Mouse (Mus musculus): Measurements from ENCODE around the gene Elf2.

Gene Elf2

DNA sequence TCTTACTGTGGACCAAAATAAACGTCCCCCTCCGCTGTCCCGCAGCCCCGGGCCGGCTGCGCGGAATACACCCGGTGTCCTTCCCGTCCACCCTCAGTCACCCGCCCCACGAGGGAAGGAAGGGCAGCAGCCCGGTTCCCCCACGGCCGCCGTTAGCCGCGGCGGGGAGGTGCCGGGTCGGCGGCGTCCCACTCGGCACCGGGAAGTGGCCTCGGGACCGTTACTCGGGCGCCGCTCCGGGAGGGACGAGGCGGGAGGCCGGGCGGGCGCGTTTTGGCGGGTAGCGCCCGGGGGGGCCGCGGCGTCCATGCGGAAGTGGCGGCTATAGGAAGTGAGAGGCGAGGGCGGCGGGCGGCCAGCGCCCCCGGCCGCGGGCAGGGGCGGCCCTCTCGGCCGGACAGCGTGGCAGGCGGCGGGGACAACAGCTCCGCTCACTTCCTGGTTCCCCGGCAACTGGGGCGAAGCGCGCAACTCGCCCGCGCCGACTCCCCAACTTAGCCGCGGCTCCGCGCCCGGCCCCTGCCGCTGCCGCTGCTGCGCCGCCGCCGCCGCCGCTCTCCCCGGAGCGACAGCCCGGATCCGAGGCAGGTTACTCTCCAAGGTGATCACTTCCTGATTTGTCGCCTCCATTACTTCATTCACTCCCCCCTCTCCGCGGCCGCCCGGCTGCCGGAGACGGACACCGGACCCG, 63.9 kb downstream of the Elf2 start:
- no peak for DNase-seq

DNA sequence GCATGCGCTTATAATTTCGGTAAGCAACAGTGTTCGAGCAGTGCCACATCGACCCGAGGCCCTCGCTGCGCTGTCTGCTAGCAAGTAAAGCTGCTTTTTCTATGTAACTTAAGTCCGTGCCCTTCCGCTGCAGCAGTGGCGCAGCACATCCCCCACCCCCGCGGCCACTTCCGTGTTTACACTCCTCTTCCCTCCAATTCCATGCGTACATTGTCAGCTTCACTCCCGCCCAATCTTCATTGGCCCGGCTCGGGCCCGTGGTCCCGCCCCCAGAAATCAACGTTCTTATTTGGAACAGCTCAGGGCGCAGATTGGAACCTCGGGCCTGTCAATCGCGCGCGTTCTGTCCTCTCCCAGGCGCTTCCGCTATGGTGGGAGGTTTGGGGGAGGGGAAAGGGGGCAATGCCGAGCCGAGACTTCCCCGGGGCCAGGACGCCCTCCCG, 64.5 kb downstream of the Elf2 start:
- DNase-seq = peak; percentile 100

DNA sequence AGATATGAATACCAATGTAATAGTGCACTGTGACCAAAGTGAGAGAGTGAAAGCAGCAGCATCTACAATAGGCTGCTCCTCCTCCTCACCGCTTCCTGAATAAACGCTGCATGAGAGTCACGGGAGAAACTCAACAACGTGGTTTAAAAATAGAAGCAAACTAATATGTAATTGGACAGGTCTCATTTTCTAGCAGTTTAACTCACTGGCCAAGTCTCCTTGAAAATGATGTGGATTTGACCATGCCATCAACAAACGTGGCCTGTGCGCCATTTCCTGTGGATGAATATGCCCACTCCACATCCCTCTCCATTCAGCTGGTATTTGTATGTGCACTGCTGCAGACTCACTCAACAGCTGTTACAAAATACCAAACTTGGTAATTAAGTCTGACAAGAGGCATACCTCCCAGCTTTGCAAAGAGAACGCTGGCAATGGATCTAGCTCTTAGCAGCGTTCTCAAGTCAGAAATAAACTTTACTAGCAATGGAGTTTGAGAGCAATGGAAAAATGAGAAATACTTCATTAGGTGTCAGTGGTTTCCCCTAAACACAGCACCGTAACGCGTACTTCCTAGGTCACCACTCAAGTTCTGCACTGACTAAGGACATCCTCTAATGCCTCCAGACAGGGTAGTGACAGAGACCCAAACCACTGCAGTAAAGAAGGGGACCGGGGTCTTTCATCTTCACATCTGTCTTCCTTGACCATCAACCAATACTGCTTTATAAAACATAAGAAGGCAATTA, 70.2 kb downstream of the Elf2 start:
- peak; percentile 89 for DNase-seq

DNA sequence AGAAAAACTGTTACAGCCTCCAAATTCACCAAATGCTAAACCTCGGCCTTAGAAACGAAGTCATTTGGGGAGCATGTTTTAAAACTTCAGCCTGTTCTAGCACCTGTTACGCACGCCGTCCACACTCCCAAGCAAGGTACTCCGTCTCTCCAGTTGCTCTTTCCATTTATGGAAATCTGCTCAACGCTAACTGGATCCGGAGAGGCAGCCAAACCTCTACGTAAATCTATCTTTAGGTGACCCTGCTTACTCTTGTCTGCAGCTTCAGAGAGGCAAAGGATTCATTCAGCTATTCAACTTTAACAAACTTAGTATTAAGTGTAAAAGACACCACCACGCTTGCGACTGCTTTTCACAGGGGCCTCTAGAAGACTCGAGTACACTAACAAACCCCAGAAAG, 72.0 kb downstream of the Elf2 start:
- peak; percentile 95 for DNase-seq

DNA sequence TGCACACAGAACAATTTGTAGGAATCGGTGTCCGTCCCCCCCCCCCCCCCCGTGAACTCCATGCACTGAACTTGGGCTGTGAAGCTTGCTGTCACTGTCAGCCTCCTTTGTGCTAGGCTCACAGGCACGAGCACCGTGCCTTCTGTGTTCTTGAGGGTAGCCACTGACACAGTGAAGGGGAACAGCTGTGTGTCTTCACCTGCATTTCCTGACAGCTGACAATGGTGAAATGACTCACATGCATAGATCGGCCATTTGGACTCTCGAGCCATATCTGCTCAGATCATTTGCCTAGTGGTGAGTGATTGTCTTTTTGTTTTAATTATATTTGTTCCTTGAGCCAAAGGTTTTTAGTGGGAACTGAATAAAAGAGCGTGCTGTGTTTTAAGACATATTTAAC, 77.5 kb downstream of the Elf2 start:
- DNase-seq = no peak

DNA sequence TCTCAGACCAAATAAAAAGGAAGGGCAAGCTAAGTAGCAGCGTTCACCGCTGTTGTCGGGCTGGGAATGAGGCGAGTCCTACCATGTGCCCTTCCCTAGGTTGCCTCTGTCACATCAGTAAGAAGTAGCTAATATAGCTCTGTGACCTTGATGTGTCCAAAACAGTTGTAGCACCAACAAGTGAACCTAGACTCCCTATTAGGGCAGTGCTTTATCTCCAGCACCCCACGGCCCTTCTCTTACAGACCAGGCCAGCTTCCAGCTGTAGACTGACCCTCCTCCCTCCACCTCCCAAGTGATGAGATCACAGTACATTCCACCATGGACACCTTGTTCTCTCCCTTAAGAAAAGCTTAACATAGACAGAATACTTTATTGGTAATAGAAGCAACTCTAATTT, 82.4 kb downstream of the Elf2 start:
- peak; percentile 91 for DNase-seq

DNA sequence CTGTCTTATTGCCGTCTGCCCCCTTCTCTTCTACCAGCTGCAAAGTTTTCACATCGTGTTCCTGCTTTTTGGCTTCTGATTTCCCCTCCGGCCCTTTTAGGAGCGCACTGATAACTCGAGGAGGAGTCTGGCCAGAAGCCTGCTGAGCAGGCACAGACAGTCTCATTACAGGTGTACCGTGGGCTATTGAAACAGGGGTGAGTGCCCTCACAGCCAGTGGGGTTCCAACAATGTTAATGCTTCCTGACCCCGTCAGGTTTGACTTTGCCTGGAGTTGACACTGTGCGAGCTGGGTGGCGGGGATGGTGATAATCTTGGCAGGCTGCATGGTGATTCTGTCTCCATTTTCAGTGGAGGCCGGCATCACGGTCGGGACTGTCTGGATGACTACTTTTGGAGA, 84.0 kb downstream of the Elf2 start:
- peak; percentile 95 for DNase-seq

DNA sequence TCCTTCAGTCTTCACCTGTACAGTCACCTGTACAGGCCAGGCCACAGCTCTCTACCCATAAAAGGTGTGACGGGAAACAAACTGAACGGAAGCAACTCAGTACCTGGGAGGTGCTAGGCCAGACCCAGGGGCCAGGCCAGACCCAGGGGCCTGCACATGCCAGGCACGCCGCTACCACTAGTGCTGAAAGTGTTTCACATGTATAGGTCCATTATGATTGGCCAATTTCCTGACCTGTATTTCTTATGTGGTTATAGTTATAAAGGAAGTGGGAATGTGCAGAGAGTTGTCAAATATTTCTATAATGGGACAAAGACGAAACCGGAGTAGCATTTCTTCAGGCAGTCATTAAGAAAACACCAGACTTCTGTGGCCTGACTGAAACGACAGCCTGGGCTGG, 85.7 kb downstream of the Elf2 start:
- no peak for DNase-seq

DNA sequence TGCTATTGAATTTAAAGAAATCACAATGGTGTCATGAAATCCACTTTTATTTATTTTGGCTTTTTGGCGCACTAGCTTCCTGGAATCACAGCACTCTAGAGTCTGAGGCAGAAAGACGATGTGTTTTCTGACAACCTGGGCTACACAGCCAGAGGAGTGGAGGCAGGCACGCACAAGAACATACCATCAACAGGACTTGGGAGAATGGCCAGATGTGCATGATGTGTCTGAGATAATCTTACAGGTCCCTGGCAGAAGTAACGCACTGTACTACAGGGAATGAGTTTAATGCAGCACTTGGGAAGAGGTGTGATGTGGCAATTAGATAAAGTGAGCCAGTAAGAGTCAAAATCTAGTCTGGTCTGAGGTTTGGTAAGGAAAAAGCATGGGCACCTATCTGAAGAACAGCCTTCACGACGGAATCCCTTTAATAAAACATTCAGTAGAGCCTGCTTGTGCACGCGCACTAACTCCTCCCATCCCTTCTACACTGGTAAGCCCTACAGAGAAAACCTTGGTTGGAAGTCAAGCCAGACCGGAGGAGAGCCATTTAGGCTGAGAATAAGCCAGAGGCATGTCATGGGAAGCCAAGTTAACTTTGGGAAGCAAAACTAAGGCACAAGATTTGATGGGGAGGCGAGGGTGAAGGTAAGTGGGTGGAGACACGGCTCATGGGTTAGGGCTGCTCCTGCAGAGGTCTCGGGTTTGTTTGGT, 87.6 kb downstream of the Elf2 start:
- peak; percentile 76 for DNase-seq

DNA sequence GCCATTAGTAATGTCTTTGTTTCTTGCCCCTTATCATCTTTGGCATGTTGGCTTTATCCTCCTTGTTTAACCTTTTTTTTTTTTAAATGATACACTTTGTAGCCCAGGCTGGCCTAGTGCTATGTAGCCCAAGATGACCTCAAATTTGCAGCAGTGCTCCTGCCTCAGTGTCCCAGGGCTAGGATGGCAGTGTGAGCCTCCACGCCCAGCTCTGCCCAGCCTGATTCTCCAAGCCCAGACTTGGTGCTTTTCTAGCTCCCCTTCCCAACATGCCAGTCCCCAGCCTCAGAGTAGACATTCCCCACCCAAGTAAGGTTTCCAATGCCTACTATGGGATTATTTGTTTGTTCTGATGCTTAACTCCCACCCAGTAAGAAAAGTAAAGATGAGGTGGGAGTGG, 88.2 kb downstream of the Elf2 start:
- no peak for DNase-seq

DNA sequence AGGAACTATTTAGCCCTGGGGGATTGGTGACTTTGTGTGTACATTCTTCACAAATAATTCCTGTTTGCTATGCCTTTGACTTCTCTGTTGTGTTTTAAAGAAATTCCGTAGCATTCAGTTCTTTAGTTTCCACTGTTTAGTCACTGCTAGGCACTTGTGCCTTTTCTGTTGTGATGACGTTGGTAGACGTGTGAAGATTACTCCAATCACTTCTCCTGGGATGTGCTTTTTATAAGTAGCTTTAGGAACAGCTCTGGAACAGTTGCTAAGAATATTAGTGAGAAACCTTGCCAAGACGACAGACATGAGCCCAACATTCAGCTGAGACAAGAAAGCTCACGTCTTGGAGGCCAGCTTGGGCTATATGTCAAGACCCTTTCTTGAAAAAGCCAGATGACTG, 89.4 kb downstream of the Elf2 start:
- peak; percentile 40 for DNase-seq

DNA sequence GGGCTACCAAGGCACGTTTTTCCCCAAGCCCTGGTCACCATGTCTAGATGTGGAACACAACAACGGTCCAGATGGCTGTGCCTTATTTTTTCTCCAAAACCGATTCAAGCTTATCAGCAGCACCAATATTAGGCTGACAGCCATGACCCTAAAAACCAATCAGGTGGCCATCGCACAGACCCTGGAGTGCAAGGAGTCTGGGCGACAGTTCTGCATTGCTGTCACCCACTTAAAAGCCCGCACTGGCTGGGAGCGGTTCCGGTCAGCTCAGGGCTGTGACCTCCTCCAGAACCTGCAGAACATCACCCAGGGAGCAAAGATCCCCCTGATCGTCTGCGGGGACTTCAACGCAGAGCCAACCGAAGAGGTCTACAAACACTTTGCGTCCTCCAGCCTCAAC, 90.6 kb downstream of the Elf2 start:
- DNase-seq = peak; percentile 81

DNA sequence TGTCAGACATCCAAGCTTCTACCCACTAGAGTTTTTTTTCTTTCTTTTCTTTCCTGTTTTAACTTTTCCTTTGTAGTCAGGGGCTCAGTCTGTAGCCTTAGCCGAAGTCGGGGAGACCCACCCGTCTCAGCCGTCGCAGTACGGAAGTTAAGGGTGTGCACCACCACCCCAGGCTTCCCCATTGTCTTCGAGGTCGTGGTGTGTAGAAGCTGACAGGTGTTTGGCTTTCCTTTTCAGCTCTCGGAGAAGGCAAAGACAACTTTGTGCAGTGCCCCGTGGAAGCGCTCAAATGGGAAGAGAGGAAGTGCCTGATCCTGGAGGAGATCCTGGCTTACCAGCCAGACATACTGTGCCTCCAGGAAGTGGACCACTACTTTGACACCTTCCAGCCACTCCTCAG, 91.0 kb downstream of the Elf2 start:
- DNase-seq = peak; percentile 74

DNA sequence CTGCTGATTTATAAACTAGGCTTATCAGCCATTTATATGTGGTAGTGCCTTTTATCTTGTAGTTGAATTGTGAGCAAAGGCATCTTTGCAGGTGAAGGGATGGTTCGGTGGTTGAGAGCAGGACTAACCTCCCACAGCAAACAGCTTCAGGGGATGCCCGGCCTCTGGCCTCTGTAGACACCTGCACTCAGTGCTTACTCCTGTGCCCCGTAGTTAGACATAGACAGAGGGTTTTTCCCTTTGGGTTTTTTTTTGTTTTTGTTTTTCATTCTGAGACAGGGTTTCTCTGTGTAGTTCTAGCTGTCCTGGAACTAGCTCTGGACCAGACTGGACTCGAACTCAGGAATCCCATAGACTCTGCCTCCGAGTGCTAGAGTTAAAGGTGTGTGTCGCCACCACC, 91.9 kb downstream of the Elf2 start:
- DNase-seq = no peak

DNA sequence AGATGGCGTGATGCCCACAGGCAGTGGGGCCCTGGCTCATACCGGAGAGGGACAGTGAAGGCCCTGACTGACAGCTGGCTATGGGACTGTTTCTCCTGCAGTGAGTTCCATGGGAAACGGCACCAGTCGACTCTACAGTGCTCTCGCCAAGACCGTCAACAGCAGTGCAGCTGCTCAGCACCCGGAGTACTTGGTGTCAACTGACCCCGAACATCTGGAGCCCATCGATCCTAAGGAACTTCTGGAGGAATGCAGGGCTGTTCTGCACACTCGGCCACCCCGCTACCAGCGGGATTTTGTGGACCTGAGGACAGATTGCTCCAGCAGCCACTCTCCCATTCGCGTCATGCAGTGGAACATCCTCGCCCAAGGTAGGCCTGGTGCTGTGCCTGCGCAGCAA, 92.8 kb downstream of the Elf2 start:
- peak; percentile 96 for DNase-seq

DNA sequence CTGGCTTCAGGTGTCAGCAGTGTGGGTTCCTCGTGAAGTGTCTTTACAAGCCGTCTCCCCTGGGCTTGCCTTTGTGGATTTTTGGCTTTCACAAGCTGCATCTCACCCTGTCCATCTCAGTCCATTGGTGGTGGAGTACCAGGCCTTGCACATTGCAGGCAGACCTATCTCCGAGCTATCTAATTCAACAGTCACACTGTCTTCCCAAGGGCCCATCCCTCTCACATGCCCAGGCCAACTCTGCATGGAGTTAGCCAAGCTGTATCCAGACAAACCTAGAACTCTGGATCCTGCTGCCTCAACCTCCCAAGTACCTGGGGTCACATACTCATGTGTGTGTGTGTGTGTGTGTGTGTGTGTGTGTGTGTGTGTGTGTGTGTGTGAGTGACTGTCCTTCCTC, 100.9 kb downstream of the Elf2 start:
- peak; percentile 70 for DNase-seq

DNA sequence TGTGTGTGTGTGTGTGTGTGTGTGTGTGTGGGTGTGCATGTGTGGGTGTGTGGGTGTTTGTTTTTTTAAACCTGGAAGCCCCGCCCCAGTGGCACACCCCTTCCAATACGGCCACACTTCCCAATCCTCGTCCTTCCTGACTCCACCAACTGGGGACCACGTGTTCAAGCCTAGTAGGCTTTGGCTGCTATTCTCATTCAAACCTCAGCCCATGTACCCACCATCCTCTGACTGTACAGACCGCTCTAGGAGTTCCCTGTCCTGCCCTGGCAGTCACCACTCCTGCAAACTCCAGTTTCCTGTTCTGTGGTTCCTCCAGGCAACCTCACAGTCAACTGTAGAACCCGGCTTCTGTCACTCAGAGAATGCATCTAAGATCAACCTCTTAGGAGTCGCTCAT, 101.9 kb downstream of the Elf2 start:
- peak; percentile 93 for DNase-seq

DNA sequence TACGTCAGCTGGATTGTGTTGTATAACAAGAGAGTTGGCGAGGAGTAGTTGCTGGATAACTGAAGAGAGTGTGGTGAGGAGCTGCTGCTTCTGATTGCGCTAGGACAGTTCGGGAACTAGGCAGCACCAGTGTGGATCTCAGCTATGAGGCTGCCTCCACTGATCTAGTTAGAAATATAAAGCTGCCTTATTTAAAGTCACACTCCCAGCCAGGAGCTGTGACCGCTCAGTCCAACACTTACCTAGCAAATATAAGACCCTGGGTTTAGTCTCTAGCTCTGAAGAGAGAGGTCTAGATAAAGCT, 105.8 kb downstream of the Elf2 start:
- DNase-seq = peak; percentile 70

DNA sequence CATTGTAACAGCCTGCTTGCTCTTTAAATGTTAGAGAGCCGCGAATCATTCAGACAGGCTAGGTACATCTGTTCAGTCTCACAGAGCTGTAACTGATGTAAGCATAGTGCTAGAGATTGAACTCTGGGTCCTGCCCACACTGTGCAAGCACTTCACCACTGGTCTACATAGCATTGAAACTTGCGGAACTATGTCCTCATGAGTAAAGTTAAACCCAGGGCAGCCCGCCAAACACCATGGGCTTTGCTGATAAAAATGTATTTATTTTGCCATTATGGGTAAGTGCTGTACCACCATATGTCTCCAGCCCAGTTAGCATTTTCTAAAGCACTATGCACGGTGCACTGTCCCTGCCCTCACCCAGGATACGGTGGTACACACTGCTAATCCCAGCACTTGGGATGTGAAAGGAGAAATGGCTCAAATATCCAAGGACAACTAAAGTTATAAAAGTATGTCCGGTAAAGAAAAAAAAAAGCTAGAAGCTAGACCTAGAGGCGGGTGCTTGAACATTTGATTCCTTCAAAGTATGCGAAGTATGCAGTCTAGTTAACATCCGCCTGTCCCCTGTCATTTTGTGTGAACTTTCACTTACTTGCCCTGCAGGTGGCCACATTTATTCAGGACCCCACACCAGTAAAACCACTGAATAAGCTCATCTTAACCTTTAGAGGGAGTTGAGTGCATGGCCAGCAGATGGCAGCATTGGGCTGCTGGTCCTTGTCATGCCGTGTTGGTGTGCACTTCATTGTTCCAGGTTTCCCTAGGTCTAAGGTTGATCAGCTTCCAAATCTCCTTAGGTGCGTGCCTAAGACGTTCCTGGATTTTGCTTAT, 106.3 kb downstream of the Elf2 start:
- DNase-seq = peak; percentile 97

DNA sequence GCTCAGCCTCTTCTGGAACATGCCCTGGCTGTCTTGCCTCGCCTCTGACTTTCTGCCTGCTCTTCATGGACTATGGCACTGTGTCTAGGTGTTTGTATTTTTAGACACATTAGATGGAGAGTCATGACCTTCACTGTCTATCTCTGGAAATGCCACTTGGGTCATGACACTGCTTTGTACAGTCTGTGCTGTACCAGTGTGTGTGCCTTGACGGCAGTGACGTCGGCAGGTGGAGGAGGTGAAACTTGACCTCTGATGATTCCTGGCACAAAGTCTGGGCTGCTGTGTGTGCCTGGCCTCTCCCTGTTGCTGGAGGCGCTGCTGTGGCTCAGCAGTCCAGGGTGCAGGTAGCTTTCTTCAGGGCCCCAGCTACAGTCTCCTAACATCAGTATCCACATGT, 107.0 kb downstream of the Elf2 start:
- peak; percentile 98 for DNase-seq

DNA sequence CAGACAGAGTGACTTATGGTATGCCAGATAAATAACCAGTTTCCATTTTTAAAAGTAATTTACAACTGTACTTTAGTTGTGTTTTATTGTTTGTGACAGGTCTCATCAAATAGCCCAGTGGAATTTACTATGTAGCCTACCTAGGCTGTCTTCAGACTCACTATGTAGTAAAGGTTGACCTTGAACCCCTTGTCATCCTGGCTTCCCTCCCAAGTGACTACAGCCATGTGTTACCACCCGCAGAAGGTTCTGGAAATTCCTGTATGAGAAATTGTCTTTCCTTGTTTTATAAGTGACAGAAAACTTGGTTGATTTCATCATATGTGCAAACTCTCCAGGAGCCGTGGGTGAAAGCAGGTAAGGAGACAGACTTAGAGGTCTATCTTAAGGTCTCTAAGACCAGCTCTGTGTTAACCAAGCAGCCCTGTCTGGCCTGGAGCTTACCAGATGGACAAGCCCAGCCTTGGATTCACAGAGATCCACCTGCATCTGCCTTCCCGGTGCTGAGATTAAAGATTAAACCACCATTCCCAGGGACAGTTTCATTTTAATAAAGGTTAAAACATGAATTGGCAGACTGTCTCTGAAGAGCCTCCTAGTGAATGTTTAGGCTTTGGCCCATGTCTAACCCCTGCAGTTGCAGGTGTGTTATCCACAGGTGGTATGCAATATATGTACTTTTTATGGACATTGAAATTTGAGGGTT, 108.1 kb downstream of the Elf2 start:
- DNase-seq = no peak

DNA sequence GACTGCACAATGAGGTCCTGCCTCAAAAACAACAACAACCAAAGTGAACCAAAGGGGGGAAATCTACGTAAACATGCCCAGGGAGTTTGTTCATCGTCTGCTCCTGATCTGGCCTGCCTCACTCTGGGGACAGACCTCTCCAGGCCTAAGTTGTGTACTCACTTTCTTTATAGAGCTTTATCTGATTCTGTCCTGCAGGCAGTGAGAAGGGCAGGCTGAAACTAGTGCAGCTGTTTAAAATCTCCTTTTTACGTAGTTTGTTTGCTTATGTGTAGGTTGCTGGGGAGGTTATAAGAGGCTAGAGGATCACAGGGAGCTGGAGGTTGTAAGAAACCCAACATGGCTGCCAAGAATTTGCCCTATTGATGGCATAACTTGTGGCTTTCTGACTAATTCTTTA, 109.0 kb downstream of the Elf2 start:
- DNase-seq = no peak

DNA sequence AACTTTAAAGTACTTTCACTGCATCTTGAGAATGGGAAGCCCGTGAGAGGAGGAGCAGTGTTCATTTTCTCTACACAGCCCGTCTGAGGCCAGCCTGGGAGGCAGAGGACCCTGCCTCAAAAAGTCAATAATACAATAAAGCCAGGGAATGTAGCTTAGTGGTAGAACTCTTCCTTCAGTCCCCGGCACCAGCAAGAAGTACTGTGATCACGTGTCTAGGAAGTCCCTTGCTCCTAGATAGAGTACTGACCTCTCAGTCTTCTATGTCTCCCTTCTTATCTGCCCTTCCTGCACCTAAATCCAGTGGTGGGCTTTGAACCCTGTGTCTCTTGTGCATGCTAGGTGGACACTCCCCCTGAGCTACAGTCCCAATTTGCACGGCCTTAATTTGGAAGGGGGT, 109.6 kb downstream of the Elf2 start:
- DNase-seq = no peak

All from heart, adult 11 months (tissue).